Mouse (Mus musculus) CD4-positive helper T cell, adult 2 months (primary cell): ENCODE measurements at regions not wholly inside any gene's neighbourhood (a gene's known extent, or its start where the extent isn't known, plus 50 kb on each side); places are given as distances from the start of the nearest gene placed in this dataset.

ENCODE experiments used
- DNase-seq: peaks from one replicate; pipeline ENCODE4 v3.0.0-alpha.2; 2012; ENCODE audit warnings: low read depth, missing footprints, low spot score

DNA sequence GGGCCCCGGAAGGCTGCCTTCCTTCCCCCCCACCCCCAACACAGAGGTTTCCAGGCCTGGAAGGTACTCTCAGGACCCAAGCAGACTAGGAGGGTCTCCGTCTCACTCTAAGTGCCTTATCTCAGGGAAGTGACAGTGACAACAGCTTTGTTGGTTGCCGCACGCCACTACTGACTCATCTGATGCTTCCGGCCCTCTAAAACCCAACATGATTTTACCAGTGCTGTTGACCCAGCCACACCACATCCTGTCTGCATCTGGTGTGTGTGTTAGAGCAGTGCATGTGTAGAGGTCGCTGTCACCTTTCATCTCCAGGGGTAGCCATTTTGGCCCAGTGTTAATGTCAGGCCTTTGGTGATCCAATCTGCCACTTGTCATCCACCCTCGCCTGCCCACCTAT lies 206.5 kb downstream of the Rplp1 start:
- DNase-seq = peak; percentile 93

DNA sequence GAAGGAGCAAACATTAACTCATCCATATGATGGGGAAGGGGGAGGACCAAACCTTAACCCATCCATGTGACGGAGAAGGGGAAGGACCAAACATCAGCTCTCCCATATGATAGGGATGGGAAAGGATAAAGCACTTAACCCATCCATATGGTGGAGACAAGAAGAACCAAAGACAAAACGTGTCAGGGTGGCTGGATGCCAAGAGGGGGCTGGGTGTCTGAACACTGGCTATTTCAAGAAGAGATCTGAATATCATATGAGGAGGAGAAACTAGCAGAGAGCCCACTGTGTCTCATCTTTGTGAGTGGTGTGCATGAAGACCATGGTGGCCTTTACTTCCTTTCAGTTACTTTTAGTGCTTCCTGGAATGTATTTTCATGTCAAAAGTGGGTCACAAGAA lies 207.0 kb downstream of the Rplp1 start:
- DNase-seq = no peak

DNA sequence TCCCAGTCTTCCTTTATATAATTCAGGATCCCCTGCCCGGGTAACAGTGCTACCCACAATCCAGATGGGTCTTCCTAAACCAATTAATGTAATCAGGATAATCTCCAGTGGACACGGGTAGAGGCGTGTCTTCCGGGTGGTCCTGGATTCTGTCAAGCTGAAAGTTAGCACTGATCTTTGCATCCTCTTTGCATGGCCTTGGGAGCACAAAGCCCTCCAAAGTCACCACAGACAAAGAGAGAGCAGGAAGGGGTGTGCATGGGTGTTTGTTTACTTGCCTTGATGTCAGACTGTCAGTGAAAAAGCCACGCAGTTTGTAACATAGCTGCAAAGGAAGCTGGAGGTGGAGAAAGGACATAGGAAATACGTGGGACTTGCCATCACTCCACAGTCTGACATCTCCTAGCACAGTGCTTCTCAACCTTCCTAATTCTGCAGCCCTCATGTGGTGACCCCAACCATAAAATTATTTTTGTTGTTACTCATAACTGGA lies 208.0 kb downstream of the Rplp1 start:
- peak; percentile 74 for DNase-seq

DNA sequence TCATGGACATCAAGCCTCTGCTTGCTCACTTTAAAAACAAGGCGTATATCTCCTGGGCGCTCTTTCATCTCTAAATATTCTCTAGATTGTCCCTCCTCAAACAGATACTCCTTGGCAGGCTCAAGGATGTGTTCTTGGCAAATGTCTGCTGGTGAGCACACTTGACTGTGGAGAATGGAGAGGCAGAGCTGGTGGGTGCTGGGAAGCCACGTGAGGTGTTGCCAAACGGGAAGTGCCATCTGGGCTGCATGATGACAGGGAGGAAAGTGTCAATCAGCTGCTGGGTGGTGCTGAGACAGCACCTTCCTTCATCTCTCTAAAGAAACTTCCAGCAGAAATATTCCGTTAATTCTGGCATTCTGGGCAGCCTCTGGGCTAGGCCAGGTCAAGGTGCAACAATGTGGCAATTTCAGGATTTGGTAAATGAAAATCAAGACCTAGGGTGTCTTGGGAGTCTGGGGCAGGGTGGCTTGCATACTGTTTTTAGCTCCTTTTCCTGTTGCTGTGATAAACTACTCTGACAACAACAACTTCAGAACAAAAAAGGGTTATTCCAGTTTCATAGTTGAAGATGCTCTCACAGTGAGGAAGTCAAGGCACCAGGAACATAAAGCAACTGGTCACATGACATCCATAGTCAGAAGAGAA lies 208.6 kb downstream of the Rplp1 start:
- DNase-seq = peak; percentile 65

DNA sequence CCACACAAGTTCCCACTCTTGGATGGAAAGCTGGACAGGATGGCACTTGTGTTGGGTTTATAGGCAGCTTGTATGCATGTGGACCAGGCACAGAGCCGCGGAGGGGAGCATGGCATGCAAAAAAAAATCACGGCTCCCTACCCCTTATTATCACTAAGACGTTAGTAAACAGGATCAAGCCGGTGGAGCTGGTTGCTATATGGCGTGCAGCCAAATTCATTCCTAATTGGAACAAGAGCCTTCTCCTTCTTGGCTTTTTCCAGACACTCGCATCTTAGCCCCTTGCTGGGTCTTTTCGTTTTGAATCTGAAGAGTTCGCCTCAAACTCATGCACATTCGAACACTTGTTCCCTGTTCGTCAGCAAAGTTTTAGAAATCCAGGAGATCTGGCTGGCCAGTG lies 211.0 kb downstream of the Rplp1 start:
- no peak for DNase-seq

DNA sequence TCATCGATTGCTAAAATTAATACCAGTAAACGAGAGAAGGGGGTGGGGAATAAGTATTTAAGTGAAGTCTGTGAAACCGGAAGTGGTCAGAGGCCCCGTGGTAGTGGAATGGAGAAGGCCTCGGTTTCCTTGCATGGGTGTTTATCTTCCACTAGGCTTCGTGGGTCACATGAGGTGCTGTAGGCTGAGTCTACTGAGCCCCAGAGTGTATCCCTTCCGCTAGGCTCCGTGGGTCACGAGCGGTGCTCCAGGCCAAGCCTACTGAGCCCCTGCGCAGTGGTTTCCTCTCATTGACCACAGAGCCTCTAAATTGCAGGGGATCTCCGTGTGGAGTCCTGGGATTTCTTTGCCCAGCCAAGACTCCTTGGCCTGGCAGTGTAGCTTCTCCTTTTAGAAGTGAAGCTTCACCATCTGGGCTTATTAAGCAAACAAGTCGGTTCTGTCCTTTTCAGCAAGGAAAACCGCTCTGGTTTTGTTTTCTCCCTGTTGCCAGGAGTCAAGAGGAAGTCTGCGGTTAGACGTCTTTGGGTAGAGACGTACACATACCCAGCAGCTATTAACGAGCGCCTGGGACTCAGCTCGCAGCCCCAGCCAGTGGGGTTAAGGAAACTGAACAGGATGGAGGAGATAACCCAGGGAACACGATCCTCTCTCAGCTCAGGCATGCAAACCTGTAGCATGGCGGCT lies 211.9 kb downstream of the Rplp1 start:
- DNase-seq = peak; percentile 91

DNA sequence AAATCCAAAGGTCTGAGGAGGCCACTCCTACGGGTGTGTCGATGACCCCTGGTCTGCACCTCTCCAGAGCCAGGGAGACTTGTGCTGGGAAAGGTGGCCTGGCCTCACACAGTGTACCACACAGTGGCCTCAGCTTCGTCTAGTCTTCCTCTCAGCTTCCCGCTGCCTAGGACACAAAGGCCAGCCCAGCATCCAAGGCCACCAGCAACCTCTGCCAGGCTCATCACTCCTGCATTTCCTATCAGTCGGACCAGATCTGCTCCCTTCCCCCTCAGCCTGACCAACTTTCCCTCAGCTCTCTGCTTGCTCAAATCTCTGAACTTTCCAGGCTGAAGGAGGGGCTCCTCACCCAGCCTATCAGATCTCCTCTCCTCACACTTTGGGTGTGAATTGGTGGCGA lies 213.8 kb downstream of the Rplp1 start:
- no peak for DNase-seq

DNA sequence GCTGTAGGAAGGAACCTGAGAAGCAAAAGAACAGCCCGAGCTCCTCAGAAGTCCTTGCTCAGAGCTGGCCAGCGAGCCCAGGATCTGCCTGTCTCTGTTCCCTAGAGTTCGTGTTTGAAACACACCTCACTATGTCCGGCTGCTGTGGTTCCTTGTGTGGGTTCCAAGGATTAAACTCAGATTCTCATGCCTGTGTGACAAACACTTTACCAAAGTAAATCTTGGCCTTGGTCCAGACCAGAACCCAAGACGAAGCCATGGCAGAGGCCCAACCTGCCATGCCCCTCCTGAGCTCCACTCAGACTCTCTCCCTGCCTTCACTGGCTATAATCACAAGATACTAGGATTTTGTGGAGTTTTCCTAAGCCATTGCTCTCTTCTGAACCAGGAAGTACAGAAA lies 214.7 kb downstream of the Rplp1 start:
- DNase-seq = no peak

DNA sequence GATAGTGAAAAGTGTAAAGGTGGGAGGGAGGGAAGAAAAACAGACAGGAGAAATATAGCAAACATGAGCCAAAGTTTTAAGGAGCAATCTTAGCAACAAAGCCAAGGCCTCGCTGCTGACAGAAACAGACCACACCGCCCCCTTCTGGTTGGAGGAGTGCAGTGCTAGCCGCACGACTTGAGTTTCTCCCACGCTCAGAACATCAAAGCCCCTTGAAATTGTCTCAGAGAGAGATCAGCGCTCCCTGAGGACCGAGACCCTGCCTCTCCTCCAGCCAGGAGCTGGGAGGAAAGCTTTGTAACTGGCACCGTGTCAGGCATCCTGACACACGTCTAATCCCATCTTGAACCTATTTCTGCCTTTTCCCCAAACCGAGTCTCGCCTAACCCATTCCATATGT lies 216.4 kb downstream of the Rplp1 start:
- peak; percentile 89 for DNase-seq

DNA sequence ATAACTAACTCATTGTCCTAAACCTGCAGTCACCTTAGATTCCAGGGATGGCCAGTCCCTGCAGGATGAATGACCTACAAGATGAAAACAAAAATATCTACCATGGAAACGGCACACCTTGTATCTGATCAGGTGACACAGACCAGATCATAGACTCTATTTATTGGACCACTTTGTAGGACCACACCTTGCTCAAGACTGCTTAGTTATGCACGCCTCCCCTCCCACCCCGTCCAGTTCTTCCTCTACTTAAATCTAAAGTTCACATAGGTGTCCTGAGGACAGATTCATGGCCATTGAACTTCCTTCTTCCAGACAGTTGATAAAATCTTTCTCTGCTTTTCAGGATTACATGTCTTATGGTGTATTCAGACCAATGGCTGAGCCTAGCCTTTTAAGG lies 217.5 kb downstream of the Rplp1 start:
- no peak for DNase-seq

DNA sequence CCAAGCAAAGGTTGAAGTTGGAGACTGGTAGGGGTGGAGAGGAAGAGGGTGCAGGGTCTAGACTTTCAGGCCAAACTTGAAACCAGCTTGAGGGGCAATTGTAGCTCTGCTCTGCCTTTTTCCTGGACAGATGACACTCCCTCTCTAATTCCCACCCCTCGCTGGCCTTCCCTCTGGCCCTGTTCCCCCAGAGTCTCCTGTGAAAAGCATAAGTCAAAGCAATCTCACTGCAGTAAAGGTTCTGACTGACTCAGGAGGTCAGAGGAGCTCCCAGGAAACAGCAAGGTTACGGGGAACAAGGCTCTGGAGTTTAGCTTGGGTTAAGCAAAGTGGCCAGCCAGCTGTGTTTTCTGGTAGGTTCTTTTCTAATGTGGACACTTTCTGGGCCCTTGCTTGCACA lies 218.5 kb downstream of the Rplp1 start:
- no peak for DNase-seq

DNA sequence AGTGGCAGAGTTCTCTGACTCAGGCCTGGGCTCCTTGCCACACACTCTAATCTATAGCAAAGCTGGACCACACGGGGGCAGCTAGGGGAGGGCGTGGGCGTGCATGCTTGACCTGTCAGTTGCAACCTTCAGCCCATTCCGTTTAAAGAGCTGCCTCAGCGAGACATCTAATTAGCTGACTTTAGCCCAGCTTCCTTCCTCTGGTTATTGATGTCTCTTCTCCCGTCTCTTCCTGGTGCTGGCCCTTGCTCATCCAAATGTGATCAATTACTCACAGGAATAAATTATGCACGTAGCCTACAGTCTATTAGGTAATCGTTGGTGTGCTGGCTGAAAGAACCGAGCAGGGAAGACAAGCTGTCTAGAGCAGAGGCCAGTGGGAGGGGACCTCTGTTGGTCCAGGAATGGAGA lies 219.0 kb downstream of the Rplp1 start:
- no peak for DNase-seq

DNA sequence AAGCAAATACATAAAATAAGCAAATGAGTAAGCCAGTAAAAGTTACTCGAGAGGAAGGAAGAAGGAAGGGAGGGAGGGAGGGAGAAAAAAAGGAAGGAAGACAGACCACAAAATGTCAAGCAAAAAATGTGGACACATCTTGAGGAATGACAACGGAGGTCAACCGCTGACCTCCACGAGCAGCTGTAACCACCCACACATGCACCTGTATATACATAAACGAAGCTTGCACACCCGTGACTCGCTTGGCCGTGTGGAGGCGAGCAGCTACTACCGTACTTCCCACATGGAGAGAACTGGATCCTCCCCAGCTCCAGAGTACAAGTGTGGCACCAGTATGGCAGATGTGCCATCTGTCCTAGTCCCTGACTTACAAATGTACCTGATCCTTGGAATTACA lies 220.1 kb downstream of the Rplp1 start:
- DNase-seq = no peak

DNA sequence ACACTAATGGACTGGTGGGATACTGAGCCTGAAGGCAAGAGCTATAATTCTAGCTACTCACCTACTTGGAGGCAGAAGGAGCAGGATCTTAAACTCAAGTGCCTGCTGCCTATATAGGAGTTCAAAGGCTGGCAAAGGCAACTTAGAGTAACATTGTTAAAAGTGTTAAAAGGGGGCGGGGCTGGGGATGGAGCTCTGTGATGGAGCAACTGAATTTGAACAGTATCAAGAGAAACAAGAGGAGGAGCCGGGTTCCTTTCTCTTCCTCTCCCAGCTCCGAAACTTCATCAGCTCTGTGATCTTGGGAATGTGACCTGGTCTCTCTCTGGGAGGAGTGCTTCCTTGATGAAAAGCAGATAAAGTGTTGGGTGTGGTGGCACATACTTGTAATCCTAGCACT lies 223.6 kb downstream of the Rplp1 start:
- no peak for DNase-seq

DNA sequence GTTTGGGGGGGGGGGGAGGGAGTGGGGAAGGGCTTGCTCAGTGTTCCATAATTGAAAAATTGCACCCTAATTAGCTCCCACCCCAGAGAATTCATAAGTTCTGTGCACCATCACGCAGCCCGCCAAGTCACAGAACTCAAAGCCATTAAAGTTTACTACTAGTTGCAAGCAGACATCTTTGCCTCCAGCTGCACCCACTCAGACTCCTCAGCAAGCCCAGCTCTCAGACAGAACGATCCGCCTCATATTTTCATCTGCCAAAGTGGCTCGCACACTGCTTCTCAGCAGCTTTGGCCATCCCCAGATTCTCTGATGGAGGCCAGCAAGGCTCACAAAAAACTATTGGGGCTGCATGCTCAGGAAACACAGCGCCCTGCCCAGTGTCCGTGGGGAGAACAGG lies 224.4 kb downstream of the Rplp1 start:
- DNase-seq = no peak

DNA sequence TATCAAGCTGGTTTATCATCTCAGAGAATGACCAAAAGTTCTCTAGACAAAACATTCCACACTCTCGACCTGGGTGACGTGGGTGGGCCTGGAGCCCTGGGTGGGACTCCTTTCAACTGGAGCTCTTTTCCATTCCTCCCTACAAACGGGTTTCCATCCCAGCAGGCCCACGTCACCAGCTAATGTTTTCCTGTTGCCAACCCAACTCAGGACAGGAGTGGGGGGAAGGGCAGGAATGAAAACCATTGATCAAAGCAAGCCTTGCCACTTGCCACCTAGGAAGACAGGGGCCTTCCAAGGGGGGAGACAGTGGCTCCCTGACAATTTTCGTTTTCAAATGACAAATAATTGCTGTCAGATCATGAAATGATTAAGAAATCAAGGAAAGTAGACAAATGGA lies 224.8 kb downstream of the Rplp1 start:
- DNase-seq = no peak

DNA sequence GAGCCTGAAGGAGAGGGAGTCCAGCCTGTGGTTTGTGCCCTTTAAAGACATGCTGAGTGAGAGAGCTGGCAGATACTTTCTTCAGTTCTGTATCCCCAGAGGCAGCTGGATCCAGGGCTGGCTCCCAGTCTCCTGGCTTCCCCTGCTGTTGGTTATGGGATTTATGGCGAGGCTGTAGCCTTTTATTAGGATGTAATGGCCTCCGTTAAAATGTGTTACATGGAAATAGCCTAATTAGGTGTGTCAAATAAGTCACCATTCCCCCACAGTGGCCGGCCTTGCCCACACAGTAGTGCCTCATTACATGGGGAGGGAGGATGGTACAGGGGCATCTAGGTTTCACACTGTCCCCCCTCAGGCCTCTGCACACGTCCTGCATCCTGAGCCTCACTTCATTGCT lies 230.8 kb downstream of the Rplp1 start:
- no peak for DNase-seq

DNA sequence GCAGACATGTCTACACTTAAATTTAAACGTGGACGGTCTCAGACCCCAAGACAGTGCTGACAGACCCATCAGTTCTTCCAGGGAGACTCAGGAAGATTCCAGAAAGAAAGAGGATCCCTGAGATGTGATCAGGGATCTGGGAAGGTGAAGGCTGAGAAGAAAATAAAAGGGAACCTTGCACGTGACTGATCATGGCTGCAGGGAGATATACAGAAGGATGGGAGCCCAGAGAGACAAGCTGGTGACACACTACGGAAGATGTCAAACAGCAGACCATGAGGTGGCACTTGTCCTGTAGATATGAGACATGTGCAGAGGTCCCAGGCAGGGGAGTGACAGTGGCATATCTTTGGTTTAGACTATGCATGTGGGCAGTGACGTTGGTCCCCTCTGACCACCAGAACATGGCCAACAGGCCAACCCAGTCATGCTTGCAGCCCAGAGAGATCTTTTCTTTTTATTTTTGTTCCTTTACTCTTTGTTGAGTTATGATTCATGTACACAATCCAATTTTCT lies 231.5 kb downstream of the Rplp1 start:
- DNase-seq = no peak

DNA sequence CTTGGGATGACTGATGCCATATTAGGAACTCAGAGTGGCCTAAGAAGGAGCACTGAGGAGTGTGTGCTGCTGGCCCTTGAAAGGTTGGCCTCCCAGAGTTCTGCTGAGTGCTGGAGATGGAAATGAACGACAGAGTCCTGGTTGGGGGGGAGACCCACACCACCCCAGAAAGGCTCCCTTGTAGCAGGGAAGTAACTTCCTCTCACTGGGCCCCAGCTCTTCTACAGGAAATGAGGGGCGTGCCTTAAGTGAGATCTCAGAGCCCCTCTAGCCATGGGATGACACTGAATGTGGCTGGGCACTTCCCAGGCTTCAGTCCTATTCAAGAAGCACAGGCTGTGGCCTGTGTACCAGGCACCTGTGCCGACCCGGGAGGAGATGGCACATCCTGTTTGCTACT lies 232.0 kb downstream of the Rplp1 start:
- peak; percentile 64 for DNase-seq

DNA sequence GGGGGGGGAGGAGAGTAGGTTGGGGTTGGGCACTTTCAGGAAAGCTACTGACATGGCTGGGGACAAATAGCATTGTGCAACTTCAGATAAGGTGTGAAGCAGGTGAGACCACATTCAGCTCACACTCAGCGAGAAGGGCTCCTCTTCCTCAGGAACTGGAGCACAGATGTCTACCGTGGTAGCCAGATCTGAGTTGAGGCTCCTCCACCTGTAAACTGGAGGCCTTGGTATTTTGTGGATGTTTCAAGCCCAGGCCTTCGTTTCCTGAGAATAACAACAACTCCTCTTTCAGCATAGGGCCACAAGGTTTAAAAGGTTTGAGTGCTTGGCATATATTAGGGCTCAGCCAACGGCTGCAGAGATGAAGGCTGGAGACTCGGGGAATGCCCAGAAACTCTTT lies 232.9 kb downstream of the Rplp1 start:
- DNase-seq = peak; percentile 70

DNA sequence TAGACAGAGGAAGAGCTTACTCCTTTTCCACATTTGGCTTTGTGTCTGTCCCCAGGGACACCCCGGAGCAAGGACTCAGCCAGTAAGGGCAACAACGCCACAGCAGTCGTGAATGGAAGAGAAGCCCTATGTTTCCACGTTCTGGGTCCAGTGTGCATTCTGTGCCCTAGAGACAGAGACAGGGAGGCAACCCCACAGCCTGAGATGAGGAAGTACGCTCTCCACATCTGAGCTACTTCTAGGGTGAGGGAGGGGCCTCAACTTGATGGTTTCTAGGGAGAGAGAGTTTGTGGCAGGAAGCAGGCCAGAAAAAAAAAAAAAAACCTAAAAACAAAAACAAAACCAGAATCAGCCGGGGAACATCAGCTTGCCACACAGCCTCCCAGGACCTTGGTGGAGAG lies 233.4 kb downstream of the Rplp1 start:
- DNase-seq = peak; percentile 91

DNA sequence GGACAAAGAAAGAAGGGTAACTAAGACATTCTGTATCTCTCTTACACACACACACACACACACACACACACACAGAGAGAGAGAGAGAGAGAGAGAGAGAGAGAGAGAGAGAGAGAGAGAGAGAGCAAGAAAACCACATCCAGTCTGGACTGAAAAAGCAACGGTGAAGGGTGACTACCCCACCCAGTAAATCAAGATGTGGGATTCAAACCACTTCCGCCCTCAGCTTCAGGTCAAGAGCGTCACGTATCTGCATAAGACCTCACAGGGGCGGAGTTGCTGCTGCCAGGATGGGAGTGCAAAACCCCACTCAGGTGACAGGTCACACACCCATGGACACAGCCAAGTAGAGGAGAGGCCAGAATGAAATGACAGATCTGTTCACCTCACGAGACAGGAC lies 234.7 kb downstream of the Rplp1 start:
- DNase-seq = peak; percentile 93

DNA sequence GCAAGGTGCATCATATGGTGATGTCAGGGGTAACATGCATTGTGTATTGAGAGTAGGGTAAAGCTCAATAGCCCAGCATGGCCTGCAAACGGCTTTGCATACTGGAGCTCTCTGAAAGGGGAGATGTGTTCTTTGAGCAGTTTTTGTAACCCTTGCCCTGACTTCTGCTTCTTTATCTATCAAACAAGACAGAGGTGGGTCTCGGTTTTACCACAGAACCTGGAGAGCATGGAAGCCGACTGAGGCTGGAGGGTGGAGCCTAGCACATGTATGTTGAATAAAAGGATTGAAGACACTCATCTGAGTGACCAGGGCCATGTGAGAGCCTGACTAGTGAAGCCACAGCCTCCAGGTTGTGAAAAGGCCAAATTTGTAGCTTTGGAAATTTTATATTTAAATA lies 236.7 kb downstream of the Rplp1 start:
- DNase-seq = no peak
